9 mouse cellular contexts compared by ENCODE assay signal in genomic region chr12:81332875-81333421, GRCm38 (mm10). TPM values are rescaled to one million over a fixed set of nuclear protein-coding genes. Genes with fewer than 3 reads are reported as not detected.
A peak's percentile ranks its signal among the peaks of the same experiment; 100 is the strongest.
DNase-seq lines count a peak whose midpoint lies in the region; ATAC-seq and TF ChIP-seq lines count a peak whose summit lies in the region.
"Had no signal": no experiment of that assay in that cellular context is flagged by ENCODE, and none has a peak within 500 bp of the region (broad histone marks: within the 10 kb centered on the region; RNA-seq: fewer than 3 reads in every experiment).

Gene Slc8a3, minus strand, starts transcription at chr12:81333180.

- under 1% methylated on average over 47 of the region's 47 CpGs for WGBS in heart, embryonic 16.5 days
- WGBS in midbrain, embryonic 10.5 days = under 1% methylated on average over 47 of the region's 47 CpGs
- WGBS in stomach, embryonic 16.5 days = under 1% methylated on average over 47 of the region's 47 CpGs

- H3K27me3 ChIP-seq in heart, embryonic 16.5 days (ENCODE audit: control insufficient read depth, insufficient read depth, low read length) = peaks cover 41% of the 10 kb centered on the region
- peaks cover 48% of the 10 kb centered on the region for H3K27me3 ChIP-seq in midbrain, embryonic 10.5 days (ENCODE audit: low read depth, poor library complexity, severe bottlenecking)
- H3K27me3 ChIP-seq in stomach, embryonic 16.5 days (ENCODE audit: control insufficient read depth, insufficient read depth, low read length) = peaks cover 4% of the 10 kb centered on the region; the same call in 1 of the 2 replicates

- no peaks in the 10 kb centered on the region for H3K9me3 ChIP-seq in heart, embryonic 16.5 days (replicated peaks; ENCODE audit: control insufficient read depth, low read length)
- H3K9me3 ChIP-seq in midbrain, embryonic 10.5 days (replicated peaks) = no peaks in the 10 kb centered on the region
- no peaks in the 10 kb centered on the region for H3K9me3 ChIP-seq in stomach, embryonic 16.5 days (replicated peaks; ENCODE audit: control insufficient read depth, low read length)

- no peak for TF ChIP-seq CTCF in bone marrow macrophage, adult 2 months (IDR thresholded peaks at IDR 0.05; ENCODE audit: low read depth, low read length)
- TF ChIP-seq CTCF in embryonic fibroblast, embryonic 13.5 days (IDR thresholded peaks at IDR 0.05; ENCODE audit: borderline replicate concordance, insufficient read depth, low read length) = no peak

- H3K4me3 ChIP-seq in bone marrow macrophage, adult 2 months (ENCODE audit: insufficient read depth, low read length) = peak within 1 kb of the TSS; percentile 10; the same call in 1 of the 2 replicates
- peak within 1 kb of the TSS; percentile 33 for H3K4me3 ChIP-seq in embryonic fibroblast, embryonic 13.5 days (ENCODE audit: insufficient read depth, low read length)
- H3K4me3 ChIP-seq in heart, embryonic 16.5 days (ENCODE audit: low read length) = peak within 1 kb of the TSS; percentile 65
- H3K4me3 ChIP-seq in midbrain, embryonic 10.5 days = peak within 1 kb of the TSS; percentile 70
- peak within 1 kb of the TSS; percentile 66 for H3K4me3 ChIP-seq in stomach, embryonic 16.5 days (replicated peaks; ENCODE audit: low read length)

- ATAC-seq in heart, embryonic 16.5 days (replicated peaks; ENCODE audit: extremely low read depth, insufficient read depth, low FRiP score) = 0 out of 2 replicates have a peak, but pooled peaks have one; percentile 38
- peak; percentile 64; the same call in 1 of the 2 replicates for ATAC-seq in stomach, embryonic 16.5 days (ENCODE audit: insufficient read depth, low FRiP score)
- ATAC-seq in erythroid progenitor cell, adult 5-6 weeks (replicated peaks; ENCODE audit: low FRiP score, poor library complexity, severe bottlenecking) = no peak

- no peaks in the 10 kb centered on the region for H3K36me3 ChIP-seq in heart, embryonic 16.5 days (ENCODE audit: control insufficient read depth, insufficient read depth)
- no peaks in the 10 kb centered on the region for H3K36me3 ChIP-seq in midbrain, embryonic 10.5 days
- no peaks in the 10 kb centered on the region for H3K36me3 ChIP-seq in stomach, embryonic 16.5 days (ENCODE audit: control insufficient read depth, insufficient read depth, low read length)

- DNase-seq in ES-CJ7 (ENCODE audit: low read depth, low spot score) = peak; percentile 37
- peak; percentile 51 to 61 for DNase-seq in left cerebral cortex, adult 8-10 months (ENCODE audit: low spot score in 2 of 2)
- peak; percentile 72 for DNase-seq in midbrain, embryonic 10.5 days (ENCODE audit: low spot score)

- no peak within 1 kb of the TSS for H3K27ac ChIP-seq in bone marrow macrophage, adult 2 months (ENCODE audit: insufficient read depth, low read depth, low read length)
- H3K27ac ChIP-seq in embryonic fibroblast, embryonic 13.5 days (ENCODE audit: insufficient read depth, low read length) = no peak within 1 kb of the TSS
- no peak within 1 kb of the TSS for H3K27ac ChIP-seq in heart, embryonic 16.5 days (ENCODE audit: low read length)
- peak within 1 kb of the TSS; percentile 83 for H3K27ac ChIP-seq in midbrain, embryonic 10.5 days (replicated peaks)
- H3K27ac ChIP-seq in stomach, embryonic 16.5 days (ENCODE audit: low read length) = no peak within 1 kb of the TSS

- no peaks in the 10 kb centered on the region for H3K4me1 ChIP-seq in bone marrow macrophage, adult 2 months (ENCODE audit: control insufficient read depth, insufficient read depth, low read length)
- no peaks in the 10 kb centered on the region for H3K4me1 ChIP-seq in embryonic fibroblast, embryonic 13.5 days (ENCODE audit: control insufficient read depth, insufficient read depth, low read length)
- peaks cover 6% of the 10 kb centered on the region for H3K4me1 ChIP-seq in heart, embryonic 16.5 days (ENCODE audit: control insufficient read depth, insufficient read depth, low read length)
- peaks cover 34% of the 10 kb centered on the region for H3K4me1 ChIP-seq in midbrain, embryonic 10.5 days
- H3K4me1 ChIP-seq in stomach, embryonic 16.5 days (ENCODE audit: control insufficient read depth, insufficient read depth, low read length) = peaks cover 7% of the 10 kb centered on the region

- H3K9ac ChIP-seq in heart, embryonic 16.5 days (ENCODE audit: low read length) = peak within 1 kb of the TSS; percentile 72
- H3K9ac ChIP-seq in stomach, embryonic 16.5 days (ENCODE audit: low read length) = peak within 1 kb of the TSS; percentile 75

- TF ChIP-seq POLR2A in bone marrow macrophage, adult 2 months (IDR thresholded peaks at IDR 0.05; ENCODE audit: borderline replicate concordance, low read depth, low read length) = no peak
- TF ChIP-seq POLR2A in embryonic fibroblast, embryonic 13.5 days (IDR thresholded peaks at IDR 0.05; ENCODE audit: low read depth, low read length) = no peak

- H3K4me2 ChIP-seq in heart, embryonic 16.5 days (ENCODE audit: low read depth, low read length) = peak within 1 kb of the TSS; percentile 99
- peak within 1 kb of the TSS; percentile 100 for H3K4me2 ChIP-seq in stomach, embryonic 16.5 days (ENCODE audit: low read depth, low read length)

RNA-seq across cellular contexts. Expression of gene Slc8a3, which starts in this region (rescaled TPM):
- polyA plus RNA-seq in bone marrow macrophage, adult 2 months (2012; ENCODE audit: insufficient read depth, insufficient read length, missing spikeins) = not detected in 2 replicates
- 0.23 and 0.62 TPM in 2 replicates for polyA plus RNA-seq in embryonic fibroblast, embryonic 13.5 days (2011; ENCODE audit: insufficient read length, low read depth, missing spikeins)
- 0.35 and 0.46 TPM in 2 replicates for polyA plus RNA-seq in heart, embryonic 16.5 days (2015; fragmentation: Nextera tagmentation; extraction: Ambion mirVana)
- 10 to 100 TPM; 27.5 to 29.8 (median 29.1) TPM for total RNA-seq in left cerebral cortex, adult 8-10 months (2022)
- 1.3 TPM in 2 replicates for polyA plus RNA-seq in midbrain, embryonic 10.5 days (2016; fragmentation: Nextera tagmentation; extraction: Ambion mirVana)
- 0.40 and 0.53 TPM in 2 replicates for polyA plus RNA-seq in stomach, embryonic 16.5 days (2015; fragmentation: Nextera tagmentation; extraction: Ambion mirVana)
- total RNA-seq in erythroid progenitor cell, adult 5-6 weeks (2015; ENCODE audit: low replicate concordance) = not detected in 2 replicates
- total RNA-seq in erythroid progenitor cell, adult 5-6 weeks (2017; ENCODE audit: low replicate concordance) = not detected in 2 replicates
- polyA plus RNA-seq: spleen, adult 2 months had no signal

Comparison
In these comparisons a context has a peak if more than half of its experiments do, and no peak if none do; other contexts are left out.
1. RNA of gene Slc8a3 (total RNA-seq): 27.5 to 29.8 TPM in left cerebral cortex, adult 8-10 months; not detected in erythroid progenitor cell, adult 5-6 weeks; every median in the first group is over 10 times any median in the second.
2. Peak in ATAC-seq, H3K4me3 ChIP-seq, H3K9ac ChIP-seq and H3K4me2 ChIP-seq in heart, embryonic 16.5 days; RNA of the gene not detected or under 1 TPM.
3. Peak in ATAC-seq, H3K4me3 ChIP-seq, H3K9ac ChIP-seq and H3K4me2 ChIP-seq in stomach, embryonic 16.5 days; RNA of the gene not detected or under 1 TPM.
4. H3K4me3 ChIP-seq: peak in every context shown above with its lines; median percentile 70 in midbrain, embryonic 10.5 days; 66 in stomach, embryonic 16.5 days; 65 in heart, embryonic 16.5 days; 33 in embryonic fibroblast, embryonic 13.5 days; 10 in bone marrow macrophage, adult 2 months.
5. Peak in every context shown above with its lines, with median percentiles within 50 percentile points of each other: DNase-seq.